Mouse (Mus musculus) kidney, adult 2 months (tissue): ENCODE results near the gene Gm12253. TPM values are rescaled to one million over a fixed set of nuclear protein-coding genes. Genes with fewer than 3 reads are reported as not detected.

ENCODE experiments used
- DNase-seq: peaks from one replicate; pipeline ENCODE4 v3.0.0; 2021
- H3K27ac ChIP-seq: fragments of 200-500 bp; 2 replicates; pipeline ENCODE4 v1.5.1; 2012; ENCODE audit warnings: low read depth, low read length, control low read depth, inconsistent platforms; ENCODE audit not compliant: insufficient read depth
- H3K27me3 ChIP-seq: fragments of 200-500 bp; replicated peaks from 2 replicates; pipeline ENCODE4 v1.6.1; 2012; ENCODE audit warnings: mild to moderate bottlenecking, moderate library complexity, low read length, inconsistent platforms; ENCODE audit not compliant: control insufficient read depth, insufficient read depth
- H3K36me3 ChIP-seq: fragments of 200-500 bp; 2 replicates; pipeline ENCODE4 v1.6.1; 2012; ENCODE audit warnings: mild to moderate bottlenecking, moderate library complexity, low read length, inconsistent platforms; ENCODE audit not compliant: control insufficient read depth, insufficient read depth
- H3K4me1 ChIP-seq: fragments of 200-500 bp; 2 replicates; pipeline ENCODE4 v1.6.1; 2011; ENCODE audit warnings: low read length; ENCODE audit not compliant: control insufficient read depth, insufficient read depth
- H3K4me3 ChIP-seq: fragments of 200-500 bp; 2 replicates; pipeline ENCODE4 v1.5.1; 2011; ENCODE audit warnings: mild to moderate bottlenecking, low read depth, low read length, control low read depth; ENCODE audit not compliant: insufficient read depth
- CTCF ChIP-seq: fragments of 200-500 bp; conservative IDR thresholded peaks from 2 replicates; pipeline ENCODE4 v1.5.1; 2011; ENCODE audit warnings: low read depth, mild to moderate bottlenecking, control low read depth, low read length, moderate library complexity, mixed read lengths; ENCODE audit not compliant: insufficient read depth, insufficient read length
- POLR2A ChIP-seq: fragments of 200-500 bp; IDR thresholded peaks from one replicate; pipeline ENCODE4 v1.6.1; 2011; ENCODE audit warnings: low read depth, low read length, control low read depth
- WGBS: fragments of 180-500 bp; shearing (Covaris S2); methylation state at CpG from one replicate; pipeline ENCODE4 v1.1.7; 2018; 5-methylcytosine and 5-hydroxymethylcytosine counted together
- polyA plus RNA-seq: library from polyadenylated mRNA; depleted of rRNA; stranded (reverse); fragments of >200 nt; gene quantifications from 2 replicates; pipeline ENCODE4 v1.2.3, GENCODE M21; 2012; rRNA removed

Gm12253 gene
- not detected in 2 replicates for polyA plus RNA-seq

DNA sequence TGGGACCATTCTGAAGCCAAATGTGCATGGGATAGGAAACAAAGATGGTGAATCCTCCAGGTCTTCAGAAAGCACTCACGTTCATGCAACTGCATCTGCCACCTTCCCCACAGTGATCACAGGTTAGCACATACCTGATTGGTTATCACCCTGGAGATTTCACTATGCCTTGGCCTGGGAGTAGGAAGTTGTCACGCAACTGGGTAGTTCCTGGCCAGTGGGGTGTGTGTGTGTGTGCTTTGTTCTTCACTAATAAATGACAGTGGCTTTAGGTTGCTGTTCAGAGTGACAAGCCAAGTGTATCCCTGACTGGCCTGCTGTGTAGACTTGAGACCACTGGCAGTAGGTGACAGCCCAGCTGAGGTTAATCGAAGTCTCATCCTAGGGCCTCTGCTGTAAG is at the start of gene Gm12253:
TSS of gene Gm12253 (plus strand) at position 301 of the 400 bp plus-strand sequence.
- no peak within 1 kb of the TSS for H3K4me3 ChIP-seq
- no peak for DNase-seq
- no peak within 1 kb of the TSS for H3K27ac ChIP-seq
- 80% methylated on average over 3 of the region's 3 CpGs for WGBS
- no peaks in the 10 kb centered on the region for H3K4me1 ChIP-seq
- H3K27me3 ChIP-seq = no peaks in the 10 kb centered on the region; the same call in 1 of the 2 replicates
- TF ChIP-seq POLR2A = no peak
- TF ChIP-seq CTCF = no peak
- no peaks in the 10 kb centered on the region for H3K36me3 ChIP-seq

DNA sequence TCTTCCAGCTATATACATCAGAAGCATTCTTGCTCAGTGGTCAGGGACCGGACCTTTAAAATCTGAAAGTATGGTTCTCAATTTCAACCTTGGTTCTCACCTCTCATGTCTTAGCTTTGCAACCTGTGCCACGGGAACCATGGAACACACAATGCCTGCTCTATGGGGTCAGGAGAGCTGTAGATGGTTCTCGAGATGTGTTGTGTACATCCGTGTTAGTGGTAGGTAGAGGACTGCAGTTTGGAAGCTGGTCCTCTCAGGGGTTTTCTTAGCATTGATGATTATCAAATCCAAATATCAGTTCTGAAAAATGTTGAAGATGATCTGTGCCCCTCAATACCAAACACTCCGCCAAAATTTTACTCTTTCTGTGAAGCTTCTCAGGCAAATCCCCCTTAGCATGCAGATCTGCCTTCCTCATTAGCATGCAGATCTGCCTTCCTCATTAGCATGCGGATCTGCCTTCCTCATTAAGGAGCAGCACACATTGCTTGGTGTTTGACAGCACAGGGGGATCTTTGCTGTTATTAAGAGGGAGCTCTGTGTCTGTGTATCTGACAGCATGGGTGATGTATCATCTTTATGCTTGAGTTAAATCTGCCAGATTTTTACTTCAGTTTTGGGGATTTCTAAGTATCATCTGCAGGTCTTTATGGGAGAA is 32.2 kb upstream of the Gm12253 start:
- H3K4me1 ChIP-seq = no peaks in the 10 kb centered on the region
- no peaks in the 10 kb centered on the region for H3K27me3 ChIP-seq
- DNase-seq = no peak
- TF ChIP-seq CTCF (no peak), POLR2A (no peak)
- no peak overlapping the region for H3K4me3 ChIP-seq
- H3K36me3 ChIP-seq = no peaks in the 10 kb centered on the region
- H3K27ac ChIP-seq = no peak overlapping the region
- WGBS = 65% methylated on average over 6 of the region's 6 CpGs

DNA sequence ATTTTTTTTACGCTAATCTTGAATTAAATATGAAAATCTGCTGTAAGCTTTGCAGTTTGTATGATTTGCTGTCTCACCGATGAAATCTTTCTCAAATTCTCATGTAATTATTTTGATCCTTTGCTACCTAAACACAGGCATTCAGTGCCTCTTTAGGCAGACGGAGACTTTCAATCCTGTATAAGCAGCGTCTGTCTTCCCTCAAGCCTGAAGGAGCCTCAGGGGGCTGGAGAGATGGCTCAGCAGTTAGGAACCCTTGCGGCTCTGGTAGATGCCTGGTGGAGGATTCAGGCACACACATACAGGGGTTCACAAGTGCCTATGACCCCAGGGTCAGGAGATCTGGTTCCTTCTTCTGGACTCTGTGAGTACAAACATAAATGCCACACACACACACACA is 31.7 kb upstream of the Gm12253 start:
- Histone ChIP-seq H3K4me3 (no peak overlapping the region), H3K36me3 (no peaks in the 10 kb centered on the region), H3K27me3 (no peaks in the 10 kb centered on the region), H3K27ac (no peak overlapping the region), H3K4me1 (no peaks in the 10 kb centered on the region)
- TF ChIP-seq CTCF = no peak
- DNase-seq = no peak
- 67% methylated on average over 5 of the region's 5 CpGs for WGBS

DNA sequence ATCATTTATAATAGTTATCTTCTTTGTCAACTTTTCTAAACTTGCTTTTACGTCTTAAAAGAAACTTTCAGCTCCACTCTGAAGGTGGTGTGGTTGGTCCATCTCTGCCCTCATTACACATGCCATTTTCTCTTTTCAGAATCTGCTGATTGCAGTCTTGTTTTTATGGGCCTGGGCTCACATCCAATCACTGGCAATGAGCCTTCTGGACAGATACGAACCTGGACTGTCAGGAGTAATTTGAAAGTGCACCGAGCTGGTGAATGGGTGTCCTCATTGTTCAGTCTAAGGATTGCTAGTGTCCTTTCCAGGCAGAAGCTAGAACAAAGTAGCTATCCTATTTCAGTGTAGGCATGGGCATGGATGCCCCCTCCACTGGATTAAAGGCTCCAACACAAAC is 24.3 kb upstream of the Gm12253 start:
- DNase-seq = peak; percentile 28
- H3K36me3 ChIP-seq = no peaks in the 10 kb centered on the region
- TF ChIP-seq CTCF (no peak), POLR2A (no peak)
- no peak overlapping the region for H3K27ac ChIP-seq
- H3K4me1 ChIP-seq = no peaks in the 10 kb centered on the region
- no peaks in the 10 kb centered on the region for H3K27me3 ChIP-seq
- 36% methylated on average over 3 of the region's 3 CpGs for WGBS
- H3K4me3 ChIP-seq = no peak overlapping the region

DNA sequence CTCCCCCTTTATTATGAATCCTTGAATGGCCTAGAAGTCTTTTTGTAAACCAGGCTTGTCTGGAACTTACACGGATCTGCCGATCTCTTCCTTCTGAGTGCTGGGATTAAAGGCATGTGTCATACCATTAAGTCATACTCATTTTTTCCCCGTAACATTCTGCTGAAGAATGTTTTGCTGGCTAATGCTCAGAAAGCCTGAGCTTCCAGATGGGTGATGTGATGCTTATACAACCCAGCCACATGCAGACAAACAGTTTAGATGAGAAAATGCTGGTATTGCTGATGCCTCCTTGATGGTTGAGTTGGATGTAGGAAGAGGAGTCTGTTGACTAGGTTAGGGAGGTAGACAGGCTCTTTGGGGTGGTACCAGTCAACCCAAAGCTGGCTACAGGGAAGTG is 14.0 kb upstream of the Gm12253 start:
- no peak overlapping the region for H3K27ac ChIP-seq
- no peaks in the 10 kb centered on the region for H3K36me3 ChIP-seq
- no peak for TF ChIP-seq POLR2A
- no peak for TF ChIP-seq CTCF
- H3K27me3 ChIP-seq = no peaks in the 10 kb centered on the region
- no peak for DNase-seq
- 82% methylated on average over 3 of the region's 3 CpGs for WGBS
- no peak overlapping the region for H3K4me3 ChIP-seq
- H3K4me1 ChIP-seq = no peaks in the 10 kb centered on the region

DNA sequence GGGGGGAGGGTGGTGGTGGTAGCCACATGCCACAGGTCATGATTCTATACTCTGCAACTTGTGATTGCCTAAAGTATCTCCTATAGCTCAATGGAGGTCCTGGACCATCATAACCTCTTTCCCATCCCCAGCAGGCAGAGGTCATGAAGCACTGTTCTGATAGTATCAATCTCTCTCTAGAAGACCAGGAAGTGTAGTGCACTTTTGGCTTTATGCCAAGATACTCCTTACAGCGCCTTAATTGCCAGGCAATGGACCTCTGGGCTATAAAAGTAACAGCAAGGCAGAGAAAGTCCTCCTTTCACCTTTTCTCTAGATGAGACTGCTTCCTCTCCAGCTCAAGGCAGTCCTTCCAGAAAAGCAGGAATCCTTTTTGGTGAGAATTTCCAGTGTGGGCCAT is 11.5 kb upstream of the Gm12253 start, which contains the start of gene 1810065E05Rik:
TSS of gene 1810065E05Rik (plus strand) at position 297 of the 400 bp plus-strand sequence.
- H3K36me3 ChIP-seq = no peaks in the 10 kb centered on the region
- 30% methylated on average over 1 of the region's 1 CpGs for WGBS
- no peak for DNase-seq

DNA sequence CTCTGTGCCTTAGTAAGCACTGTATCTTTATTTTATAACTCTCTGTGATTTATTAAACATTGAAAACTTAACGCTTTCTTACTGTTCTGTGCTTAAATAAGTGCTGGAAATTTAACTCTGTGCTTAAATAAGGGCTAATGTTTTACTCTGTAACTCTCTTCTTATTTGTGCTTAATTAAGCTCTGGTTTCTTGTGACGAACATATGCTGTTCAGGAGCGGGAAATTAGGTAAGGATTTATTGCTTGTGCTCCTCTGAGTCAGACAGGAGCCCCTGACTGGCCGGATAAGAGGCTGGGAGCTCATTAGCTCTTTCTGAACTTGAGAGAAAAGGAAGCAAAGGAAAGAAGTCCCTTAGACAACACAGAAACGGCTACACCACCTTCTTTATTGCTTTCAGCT is 5.5 kb downstream of the Gm12253 start:
- DNase-seq = no peak
- 11% methylated on average over 5 of the region's 5 CpGs for WGBS
- Histone ChIP-seq H3K4me3 (no peak overlapping the region), H3K27ac (no peak overlapping the region), H3K4me1 (no peaks in the 10 kb centered on the region), H3K27me3 (no peaks in the 10 kb centered on the region; the same call in 1 of the 2 replicates), H3K36me3 (no peaks in the 10 kb centered on the region)
- no peak for TF ChIP-seq CTCF
- TF ChIP-seq POLR2A = no peak

More for the DNA sequence above, 11.5 kb upstream of the Gm12253 start, which contains the start of gene 1810065E05Rik:
- TF ChIP-seq CTCF = no peak
- TF ChIP-seq POLR2A = no peak
- Histone ChIP-seq H3K4me1 (no peaks in the 10 kb centered on the region), H3K4me3 (no peak within 1 kb of the TSS), H3K27ac (no peak within 1 kb of the TSS), H3K27me3 (no peaks in the 10 kb centered on the region)
